Mouse (Mus musculus): ENCODE results near the gene Cbfa2t2.

DNA sequence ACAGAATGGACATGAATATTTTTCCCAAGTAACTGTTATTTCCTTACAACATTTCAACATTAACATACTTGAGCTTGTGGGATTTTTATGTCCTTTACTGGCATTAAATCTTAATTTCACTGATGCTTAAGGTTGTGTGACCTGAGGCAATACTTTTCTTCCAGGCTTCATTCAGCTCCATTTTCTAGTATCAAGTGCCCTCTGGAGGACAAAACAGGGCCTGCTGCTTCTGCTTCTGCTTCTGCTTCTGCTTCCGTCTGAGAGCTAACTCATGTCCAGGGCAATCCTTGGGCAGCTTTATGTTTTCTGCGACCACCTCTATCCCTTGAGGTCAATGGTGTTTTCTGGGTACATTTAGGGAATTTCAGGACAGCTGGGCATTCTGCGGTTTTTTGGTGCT, 103.4 kb downstream of the Cbfa2t2 start:
- TF ChIP-seq CTCF (IDR thresholded peaks at IDR 0.05) (peak; percentile 75), POLR2A (IDR thresholded peaks at IDR 0.05; ENCODE audit: insufficient read depth, low read depth, low read length) (no peak), EP300 (IDR thresholded peaks at IDR 0.05; ENCODE audit: insufficient read depth, low read depth, low read length) (no peak)
